Comparison of ENCODE assay signal across 21 mouse cellular contexts in genomic region chr3:145263131-145263530, GRCm38 (mm10). TPM values are rescaled to one million over a fixed set of nuclear protein-coding genes. Genes with fewer than 3 reads are reported as not detected.
"Had no signal": no experiment of that assay in that cellular context is flagged by ENCODE, and none has a peak within 500 bp of the region (broad histone marks: within the 10 kb centered on the region; RNA-seq: fewer than 3 reads in every experiment).

No protein-coding gene starts in this region.

- H3K9ac ChIP-seq: liver, embryonic 13.5 days; liver, embryonic 15.5 days; liver, postnatal 0 days; midbrain, embryonic 13.5 days; midbrain, embryonic 15.5 days; neural tube, embryonic 12.5 days; stomach, embryonic 15.5 days had no signal

- DNase-seq: liver; liver, embryonic 13.5 days; liver, postnatal 0 days; right cerebral cortex, postnatal 14 days; thymus, adult 2 months; thymus, postnatal 25 days; thymus, postnatal 4 days had no signal

- ATAC-seq: liver, postnatal 0 days; midbrain, embryonic 13.5 days; midbrain, embryonic 15.5 days had no signal

- H3K27ac ChIP-seq: liver, embryonic 13.5 days; liver, embryonic 15.5 days; macrophage; midbrain, embryonic 13.5 days; midbrain, embryonic 15.5 days; neural tube, embryonic 12.5 days; stomach, embryonic 15.5 days; stomach, postnatal 0 days had no signal

- H3K27me3 ChIP-seq: liver, embryonic 13.5 days; liver, embryonic 15.5 days; megakaryocyte, embryonic 14.5 days; midbrain, embryonic 13.5 days; midbrain, embryonic 15.5 days; neural tube, embryonic 12.5 days; stomach, embryonic 15.5 days had no signal

- H3K4me1 ChIP-seq: liver, embryonic 13.5 days; liver, embryonic 15.5 days; megakaryocyte, embryonic 14.5 days; midbrain, embryonic 13.5 days; midbrain, embryonic 15.5 days; neural tube, embryonic 12.5 days; stomach, embryonic 15.5 days had no signal

- H3K4me3 ChIP-seq: liver, embryonic 13.5 days; liver, embryonic 15.5 days; megakaryocyte, embryonic 14.5 days; midbrain, embryonic 13.5 days; midbrain, embryonic 15.5 days; neural tube, embryonic 12.5 days; stomach, embryonic 15.5 days had no signal

- H3K36me3 ChIP-seq: liver, embryonic 13.5 days; liver, embryonic 15.5 days; midbrain, embryonic 13.5 days; midbrain, embryonic 15.5 days; neural tube, embryonic 12.5 days; stomach, embryonic 15.5 days had no signal

- H3K9me3 ChIP-seq: liver, embryonic 13.5 days; liver, embryonic 15.5 days; midbrain, embryonic 13.5 days; midbrain, embryonic 15.5 days; neural tube, embryonic 12.5 days; stomach, embryonic 15.5 days had no signal

- H3K4me2 ChIP-seq: liver, embryonic 11.5 days; liver, embryonic 13.5 days; liver, embryonic 15.5 days; midbrain, embryonic 11.5 days; midbrain, embryonic 13.5 days; midbrain, embryonic 15.5 days; neural tube, embryonic 12.5 days; stomach, embryonic 15.5 days had no signal

RNA-seq across cellular contexts. Expression of gene Col24a1, which starts 29.1 kb away (rescaled TPM):
- total RNA-seq: megakaryocyte progenitor cell, adult 5-6 weeks; monocyte, adult 5-6 weeks; neutrophil, adult 5-6 weeks had no signal
- polyA plus RNA-seq: macrophage; spleen, adult 2 months had no signal
